Mouse (Mus musculus) heart, embryonic 16.5 days (tissue): ENCODE data around the gene Drg1. TPM values are rescaled to one million over a fixed set of nuclear protein-coding genes. Genes with fewer than 3 reads are reported as not detected.
"Not testable (repeated sequence)": the region's sequence is repeated elsewhere in the genome, so short reads cannot be mapped to it uniquely, and the experiment has no call there.

Experiments used
- ATAC-seq: fragments of 200-750 bp; cut with Nextera tagmentation; replicated peaks from 2 replicates; pipeline ENCODE4 v1.8.0; 2017; ENCODE audit warnings: moderate number of reproducible peaks; ENCODE audit not compliant: insufficient read depth, low FRiP score; ENCODE audit errors: extremely low read depth
- H3K27ac ChIP-seq: fragments of 300-500 bp; sonication (generic); 2 replicates; pipeline ENCODE4 v1.5.1; 2014; ENCODE audit warnings: mild to moderate bottlenecking, low read length, control low read depth, moderate library complexity
- H3K27me3 ChIP-seq: fragments of 300-500 bp; sonication (generic); 2 replicates; pipeline ENCODE4 v1.6.1; 2014; ENCODE audit warnings: low read length, mixed read lengths; ENCODE audit not compliant: control insufficient read depth, insufficient read depth
- H3K36me3 ChIP-seq: fragments of 300-500 bp; sonication (generic); 2 replicates; pipeline ENCODE4 v1.6.1; 2014; ENCODE audit not compliant: control insufficient read depth, insufficient read depth
- H3K4me1 ChIP-seq: fragments of 300-500 bp; sonication (generic); 2 replicates; pipeline ENCODE4 v1.6.1; 2014; ENCODE audit warnings: low read length, mixed read lengths; ENCODE audit not compliant: control insufficient read depth, insufficient read depth
- H3K4me2 ChIP-seq: fragments of 300-500 bp; sonication (generic); 2 replicates; pipeline ENCODE4 v1.6.1; 2014; ENCODE audit warnings: low read depth, mild to moderate bottlenecking, control low read depth, low read length
- H3K4me3 ChIP-seq: fragments of 300-500 bp; sonication (generic); 2 replicates; pipeline ENCODE4 v1.5.1; 2014; ENCODE audit warnings: mild to moderate bottlenecking, control low read depth, low read length
- H3K9ac ChIP-seq: fragments of 300-500 bp; sonication (generic); 2 replicates; pipeline ENCODE4 v1.6.1; 2014; ENCODE audit warnings: low read length, control low read depth
- H3K9me3 ChIP-seq: fragments of 300-500 bp; sonication (generic); replicated peaks from 2 replicates; pipeline ENCODE4 v1.6.1; 2016; ENCODE audit warnings: low read length; ENCODE audit not compliant: control insufficient read depth
- WGBS: fragments of 180-500 bp; shearing (Covaris S2); extraction: QIAGEN DNeasy Blood & Tissue Kit; methylation state at CpG from one replicate; pipeline ENCODE4 v1.1.7; 2014; 5-methylcytosine and 5-hydroxymethylcytosine counted together
- polyA plus RNA-seq: library from polyadenylated mRNA; unstranded; fragments of >200 nt; fragmentation: Nextera tagmentation; extraction: Ambion mirVana; gene quantifications from 2 replicates; pipeline ENCODE4 v1.2.1, GENCODE M21; 2015

Drg1 gene
- polyA plus RNA-seq, 1 experiment from 2014 or later: 198 TPM

- ATAC-seq: no peak
- H3K36me3 ChIP-seq: peaks cover 20% of the 10 kb centered on the region; the same call in 1 of the 2 replicates
- no peaks in the 10 kb centered on the region for H3K27me3 ChIP-seq
- H3K4me2 ChIP-seq: no peak overlapping the region
- H3K4me3 ChIP-seq: no peak overlapping the region
- no peak overlapping the region for H3K9ac ChIP-seq
- no peaks in the 10 kb centered on the region for H3K9me3 ChIP-seq
- H3K27ac ChIP-seq: no peak overlapping the region
- WGBS: 83% methylated on average over 3 of the region's 3 CpGs
- H3K4me1 ChIP-seq: no peaks in the 10 kb centered on the region
These were observed 61.0 kb downstream of the Drg1 start for GRCm38 (mm10) chr11:3205207-3205606.

GRCm38 (mm10) chr11:3203771-3204170 lies 62.4 kb downstream of the Drg1 start:
- ATAC-seq: no peak
- Histone ChIP-seq H3K9ac (no peak overlapping the region), H3K27ac (no peak overlapping the region), H3K9me3 (no peaks in the 10 kb centered on the region), H3K4me1 (no peaks in the 10 kb centered on the region), H3K4me2 (peak overlapping the region; percentile 49), H3K4me3 (peak overlapping the region; percentile 49; the same call in 1 of the 2 replicates), H3K36me3 (peaks cover 13% of the 10 kb centered on the region; the same call in 1 of the 2 replicates), H3K27me3 (no peaks in the 10 kb centered on the region)
- 73% methylated on average over 2 of the region's 2 CpGs for WGBS

GRCm38 (mm10) chr11:3202781-3203441 lies 63.3 kb downstream of the Drg1 start:
- Histone ChIP-seq H3K4me2 (peak overlapping the region; percentile 49), H3K27ac (peak overlapping the region; percentile 27), H3K9ac (peak overlapping the region; percentile 64), H3K36me3 (peaks cover 13% of the 10 kb centered on the region; the same call in 1 of the 2 replicates), H3K27me3 (no peaks in the 10 kb centered on the region), H3K9me3 (no peaks in the 10 kb centered on the region), H3K4me1 (no peaks in the 10 kb centered on the region), H3K4me3 (peak overlapping the region; percentile 49)
- peak; percentile 26 for ATAC-seq
- WGBS: 1% methylated on average over 55 of the region's 57 CpGs

- peak; percentile 77 for ATAC-seq
- peak within 1 kb of the TSS; percentile 49 for H3K4me3 ChIP-seq
- H3K4me1 ChIP-seq: no peaks in the 10 kb centered on the region
- H3K27me3 ChIP-seq: no peaks in the 10 kb centered on the region
- H3K9me3 ChIP-seq: no peaks in the 10 kb centered on the region
- H3K27ac ChIP-seq: peak within 1 kb of the TSS; percentile 34
- H3K36me3 ChIP-seq: peaks cover 11% of the 10 kb centered on the region; the same call in 1 of the 2 replicates
- peak within 1 kb of the TSS; percentile 64 for H3K9ac ChIP-seq
- H3K4me2 ChIP-seq: peak within 1 kb of the TSS; percentile 49
- WGBS: under 1% methylated on average over 42 of the region's 57 CpGs
These were observed 63.9 kb downstream of the Drg1 start, which contains the start of gene Eif4enif1 for GRCm38 (mm10) chr11:3202231-3202701. Eif4enif1 (plus strand) TSS chr11:3202392.

GRCm38 (mm10) chr11:3201326-3202230 lies 64.6 kb downstream of the Drg1 start:
- peak overlapping the region; percentile 48 for H3K9ac ChIP-seq
- H3K9me3 ChIP-seq: no peaks in the 10 kb centered on the region

GRCm38 (mm10) chr11:3200636-3201035 lies 65.6 kb downstream of the Drg1 start:
- H3K9me3 ChIP-seq, H3K4me3 ChIP-seq, H3K4me1 ChIP-seq, H3K4me2 ChIP-seq, H3K27me3 ChIP-seq, H3K9ac ChIP-seq, H3K27ac ChIP-seq, ATAC-seq, H3K36me3 ChIP-seq: not testable (repeated sequence)
- 89% methylated on average over 7 of the region's 7 CpGs for WGBS

More at GRCm38 (mm10) chr11:3201326-3202230, 64.6 kb downstream of the Drg1 start:
- Histone ChIP-seq H3K36me3 (peaks cover 7% of the 10 kb centered on the region; the same call in 1 of the 2 replicates), H3K27ac (peak overlapping the region; percentile 1; the same call in 1 of the 2 replicates), H3K4me1 (no peaks in the 10 kb centered on the region), H3K4me2 (peak overlapping the region; percentile 33), H3K27me3 (no peaks in the 10 kb centered on the region), H3K4me3 (peak overlapping the region; percentile 49)
- 6% methylated on average over 16 of the region's 16 CpGs for WGBS
- no peak for ATAC-seq

GRCm38 (mm10) chr11:3193363-3193762 lies 72.9 kb downstream of the Drg1 start, which contains the start of gene Sfi1:
Sfi1 (minus strand) TSS chr11:3193463.
- no peaks in the 10 kb centered on the region for H3K4me1 ChIP-seq
- H3K27me3 ChIP-seq: no peaks in the 10 kb centered on the region
- H3K4me2 ChIP-seq: no peak within 1 kb of the TSS
- H3K27ac ChIP-seq: no peak within 1 kb of the TSS
- no peak within 1 kb of the TSS for H3K4me3 ChIP-seq
- WGBS: 82% methylated on average over 25 of the region's 25 CpGs
- no peaks in the 10 kb centered on the region for H3K9me3 ChIP-seq
- no peak within 1 kb of the TSS for H3K9ac ChIP-seq
- no peaks in the 10 kb centered on the region for H3K36me3 ChIP-seq
- no peak for ATAC-seq

- not testable (repeated sequence) for H3K9ac ChIP-seq, H3K9me3 ChIP-seq, ATAC-seq, H3K4me2 ChIP-seq, H3K27me3 ChIP-seq, H3K36me3 ChIP-seq, H3K4me1 ChIP-seq, H3K27ac ChIP-seq, H3K4me3 ChIP-seq
- WGBS: 58% methylated on average over 1 of the region's 1 CpGs
These were observed 83.5 kb downstream of the Drg1 start for GRCm38 (mm10) chr11:3182707-3183106.
